Mouse (Mus musculus) bone marrow, adult 2 months (tissue): ENCODE data around the gene Ccni. TPM values are rescaled to one million over a fixed set of nuclear protein-coding genes. Genes with fewer than 3 reads are reported as not detected.
A peak's percentile ranks its signal among the peaks of the same experiment; 100 is the strongest.

Experiments
- H3K27ac ChIP-seq: fragments of 200-500 bp; 2 replicates; pipeline ENCODE4 v1.5.1; 2012; ENCODE audit warnings: low read depth, mild to moderate bottlenecking, control low read depth, inconsistent platforms, low read length; ENCODE audit not compliant: control insufficient read depth, poor library complexity, insufficient read depth
- H3K4me1 ChIP-seq: fragments of 200-500 bp; 2 replicates; pipeline ENCODE4 v1.6.1; 2011; ENCODE audit warnings: low read length; ENCODE audit not compliant: control insufficient read depth, insufficient read depth
- H3K4me3 ChIP-seq: fragments of 200-500 bp; replicated peaks from 2 replicates; pipeline ENCODE3; 2011; ENCODE audit warnings: mild to moderate bottlenecking, low read depth, low read length, control low read depth; ENCODE audit not compliant: control insufficient read depth
- CTCF ChIP-seq: fragments of 200-500 bp; IDR thresholded peaks from 2 replicates; pipeline ENCODE4 v1.5.1; 2011; ENCODE audit warnings: low read length, control low read depth; ENCODE audit not compliant: control insufficient read depth, insufficient read depth
- POLR2A ChIP-seq: fragments of 200-500 bp; IDR thresholded peaks from 2 replicates; pipeline ENCODE4 v1.6.1; 2011; ENCODE audit warnings: low read depth, mild to moderate bottlenecking, control low read depth, low read length, borderline replicate concordance; ENCODE audit not compliant: control insufficient read depth
- WGBS: fragments of 180-500 bp; shearing (Covaris S2); methylation state at CpG from one replicate; pipeline ENCODE4 v1.1.7; 2018; 5-methylcytosine and 5-hydroxymethylcytosine counted together
- polyA plus RNA-seq: library from polyadenylated mRNA; stranded (reverse); fragments of >200 nt; gene quantifications from 2 replicates; pipeline ENCODE4 v1.2.4, GENCODE M21; 2011; ENCODE audit warnings: low replicate concordance; ENCODE audit not compliant: missing spikeins, insufficient read depth, insufficient read length

The Ccni gene
- polyA plus RNA-seq, result 73.8 and 76.8 TPM in 2 replicates

DNA sequence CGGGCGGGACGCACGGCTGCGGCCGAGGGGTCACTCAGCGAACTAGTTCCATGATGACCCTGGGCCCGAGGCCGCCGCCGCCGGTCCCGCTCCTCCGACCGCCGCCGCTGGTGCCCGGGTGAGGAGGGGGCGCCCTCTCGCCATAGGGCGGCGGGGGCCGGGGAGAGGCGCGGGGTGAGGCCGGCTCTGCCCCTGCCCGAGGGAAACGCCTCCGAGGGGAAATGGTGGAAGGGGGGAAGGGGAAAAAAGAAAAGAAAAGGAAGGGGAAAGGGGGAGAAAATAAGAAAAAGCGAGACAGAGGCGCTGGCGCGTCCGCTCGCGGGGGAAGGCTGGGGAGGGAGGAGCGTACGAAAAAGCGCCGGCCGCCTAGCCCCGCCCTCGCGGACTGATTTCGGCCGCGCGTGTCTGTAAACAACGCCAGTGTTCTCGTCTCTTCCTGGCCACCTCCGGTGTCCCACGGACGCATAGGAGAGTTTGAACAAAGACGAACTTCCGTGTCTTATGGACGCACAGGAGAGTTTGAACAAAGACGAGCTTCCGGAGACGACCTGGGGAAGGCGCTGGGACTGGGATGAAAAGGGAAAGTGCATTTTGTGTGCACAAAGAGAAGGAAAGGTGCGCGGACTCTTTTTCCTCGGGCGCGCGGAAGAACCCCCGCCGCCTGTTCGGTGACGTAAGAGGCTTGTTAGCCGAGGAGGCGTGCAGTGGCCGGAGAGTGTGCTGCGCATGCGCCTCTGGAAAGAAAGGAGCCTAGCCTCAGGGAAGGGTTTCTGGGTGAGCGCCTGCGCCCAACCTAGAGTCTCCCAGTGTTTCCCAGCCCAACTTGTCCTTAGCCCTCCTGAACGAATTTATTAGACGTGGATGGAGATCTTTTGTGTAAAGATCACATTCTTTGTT is at the start of gene Ccni, which contains the start of gene 2010109A12Rik:
Gene Ccni, minus strand, starts transcription at position 387 of the 897 bp plus-strand sequence.
Gene 2010109A12Rik, plus strand, starts transcription at position 410 of the 897 bp plus-strand sequence.
- TF ChIP-seq CTCF (no peak), POLR2A (peak; percentile 80)
- Histone ChIP-seq H3K4me1 (no peaks in the 10 kb centered on the region), H3K4me3 (peak within 1 kb of the TSS; percentile 98), H3K27ac (peak within 1 kb of the TSS; percentile 99)
- under 1% methylated on average over 79 of the region's 79 CpGs for WGBS

DNA sequence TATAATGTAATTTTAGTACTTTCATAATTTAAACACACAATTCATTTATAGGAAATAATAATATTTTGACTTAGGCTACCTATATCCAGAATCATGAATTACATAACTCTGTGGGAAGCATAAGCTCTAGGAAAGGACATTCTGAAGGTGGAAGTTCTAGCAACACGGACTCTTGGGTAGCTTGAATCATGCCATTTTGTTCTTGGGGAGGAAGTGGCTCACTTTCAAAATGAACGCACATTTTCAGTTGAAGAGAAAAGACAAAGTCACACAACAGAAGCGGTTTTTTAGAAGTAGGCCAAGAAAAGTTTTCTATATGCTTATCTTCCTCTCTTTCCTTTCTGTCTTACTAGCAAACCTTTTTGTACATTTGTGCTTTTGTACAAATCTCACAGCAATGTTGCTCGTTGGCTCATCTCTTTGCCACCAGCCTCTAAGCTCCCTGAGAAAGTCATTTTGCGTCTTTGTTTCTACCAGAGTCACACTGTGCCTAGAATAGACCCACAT is 49.5 kb upstream of the Ccni start:
- Histone ChIP-seq H3K4me3 (no peak overlapping the region), H3K27ac (no peak overlapping the region), H3K4me1 (no peaks in the 10 kb centered on the region; the same call in 1 of the 2 replicates)
- WGBS, result 71% methylated on average over 5 of the region's 5 CpGs
- TF ChIP-seq CTCF, result no peak
- TF ChIP-seq POLR2A, result no peak

DNA sequence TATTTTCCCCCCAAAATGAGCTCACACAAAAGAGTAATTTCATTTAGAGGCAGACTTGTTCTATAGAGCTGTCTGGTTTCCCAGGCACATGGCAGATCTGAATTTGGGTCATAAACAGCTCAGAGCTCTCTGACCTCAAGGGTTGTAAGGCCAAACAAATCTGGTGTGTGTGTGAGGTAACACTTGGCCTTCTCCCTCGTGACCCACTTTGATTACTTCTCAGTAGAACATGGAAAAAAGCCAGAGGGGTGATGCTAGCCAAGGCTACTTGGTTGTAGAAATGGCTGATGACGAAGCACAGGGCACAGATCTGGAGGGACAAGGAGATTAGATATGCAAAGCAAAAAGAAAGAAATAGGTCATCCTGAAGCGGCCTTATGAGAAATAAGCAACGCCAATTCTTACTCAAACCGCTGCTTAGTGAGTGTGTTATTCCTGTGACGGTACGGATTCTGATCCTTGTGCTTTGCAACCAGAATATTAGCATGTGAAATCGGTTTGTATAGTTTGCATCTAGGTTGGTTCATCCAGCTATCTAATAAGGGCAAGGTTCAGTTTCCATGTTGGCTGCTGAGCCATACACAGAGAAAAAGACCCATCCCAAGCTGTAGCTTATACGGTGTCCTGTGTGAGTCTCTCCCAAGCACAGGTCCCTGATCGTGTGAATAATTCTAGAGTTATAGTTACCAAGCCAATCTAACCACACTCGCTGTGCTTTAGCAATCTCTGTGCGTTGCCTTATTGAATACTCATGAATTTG is 44.9 kb upstream of the Ccni start:
- TF ChIP-seq POLR2A, result no peak
- 81% methylated on average over 12 of the region's 12 CpGs for WGBS
- H3K4me1 ChIP-seq, result no peaks in the 10 kb centered on the region; the same call in 1 of the 2 replicates
- H3K4me3 ChIP-seq, result no peak overlapping the region
- H3K27ac ChIP-seq, result no peak overlapping the region

DNA sequence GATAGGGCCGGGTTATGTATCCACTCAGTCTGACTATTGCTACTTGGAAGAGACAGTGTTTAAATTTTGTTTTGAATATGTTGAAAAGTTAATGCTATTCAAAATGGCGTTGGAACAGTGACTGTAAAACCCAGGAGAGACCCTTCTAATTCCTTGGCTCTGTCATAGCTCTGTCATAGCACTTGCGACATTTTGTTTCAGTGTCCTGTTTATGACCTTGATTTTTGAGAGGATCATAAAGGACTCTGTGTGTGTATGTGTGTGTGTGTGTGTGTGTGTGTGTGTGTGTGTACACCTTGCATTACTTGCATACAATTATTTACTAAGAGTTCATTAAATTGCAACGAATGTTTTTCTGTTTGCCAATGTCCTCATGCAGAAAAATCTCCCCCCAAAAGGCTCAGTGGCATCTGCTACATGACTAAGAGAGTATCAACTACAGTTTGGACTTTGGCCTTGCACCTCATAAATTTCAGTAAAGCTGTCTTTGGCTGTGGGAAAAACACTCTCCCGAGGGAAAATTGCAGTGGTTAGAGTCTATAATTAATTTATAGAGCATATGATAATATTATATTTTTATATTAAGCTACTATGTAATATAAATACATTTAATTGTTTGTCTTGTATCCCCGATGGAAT is 43.8 kb upstream of the Ccni start:
- H3K4me1 ChIP-seq, result no peaks in the 10 kb centered on the region; the same call in 1 of the 2 replicates
- H3K27ac ChIP-seq, result no peak overlapping the region
- TF ChIP-seq POLR2A, result no peak
- TF ChIP-seq CTCF, result no peak
- 79% methylated on average over 6 of the region's 6 CpGs for WGBS
- no peak overlapping the region for H3K4me3 ChIP-seq

DNA sequence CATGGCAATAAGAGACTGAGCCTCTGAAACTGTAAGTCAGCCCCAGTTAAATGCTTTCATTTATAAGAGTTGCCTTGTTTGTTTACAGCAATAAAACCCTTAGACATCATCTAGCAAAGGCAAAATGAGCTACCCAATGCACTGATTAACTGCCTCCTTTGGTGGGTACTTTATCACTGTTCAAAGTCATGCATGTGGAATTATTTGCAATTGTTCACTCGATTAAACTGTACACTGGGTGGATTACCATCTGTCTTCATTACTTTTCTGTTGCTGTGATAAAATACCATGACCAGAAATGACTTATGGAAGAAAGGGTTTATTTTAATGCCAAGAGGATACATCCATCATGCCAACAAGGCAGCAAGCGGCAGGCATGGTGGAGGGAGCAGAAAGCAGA is 39.0 kb upstream of the Ccni start:
- Histone ChIP-seq H3K27ac (no peak overlapping the region), H3K4me3 (no peak overlapping the region), H3K4me1 (peaks cover 1% of the 10 kb centered on the region; the same call in 1 of the 2 replicates)
- TF ChIP-seq CTCF (no peak), POLR2A (no peak)
- WGBS, result 35% methylated on average over 2 of the region's 2 CpGs

DNA sequence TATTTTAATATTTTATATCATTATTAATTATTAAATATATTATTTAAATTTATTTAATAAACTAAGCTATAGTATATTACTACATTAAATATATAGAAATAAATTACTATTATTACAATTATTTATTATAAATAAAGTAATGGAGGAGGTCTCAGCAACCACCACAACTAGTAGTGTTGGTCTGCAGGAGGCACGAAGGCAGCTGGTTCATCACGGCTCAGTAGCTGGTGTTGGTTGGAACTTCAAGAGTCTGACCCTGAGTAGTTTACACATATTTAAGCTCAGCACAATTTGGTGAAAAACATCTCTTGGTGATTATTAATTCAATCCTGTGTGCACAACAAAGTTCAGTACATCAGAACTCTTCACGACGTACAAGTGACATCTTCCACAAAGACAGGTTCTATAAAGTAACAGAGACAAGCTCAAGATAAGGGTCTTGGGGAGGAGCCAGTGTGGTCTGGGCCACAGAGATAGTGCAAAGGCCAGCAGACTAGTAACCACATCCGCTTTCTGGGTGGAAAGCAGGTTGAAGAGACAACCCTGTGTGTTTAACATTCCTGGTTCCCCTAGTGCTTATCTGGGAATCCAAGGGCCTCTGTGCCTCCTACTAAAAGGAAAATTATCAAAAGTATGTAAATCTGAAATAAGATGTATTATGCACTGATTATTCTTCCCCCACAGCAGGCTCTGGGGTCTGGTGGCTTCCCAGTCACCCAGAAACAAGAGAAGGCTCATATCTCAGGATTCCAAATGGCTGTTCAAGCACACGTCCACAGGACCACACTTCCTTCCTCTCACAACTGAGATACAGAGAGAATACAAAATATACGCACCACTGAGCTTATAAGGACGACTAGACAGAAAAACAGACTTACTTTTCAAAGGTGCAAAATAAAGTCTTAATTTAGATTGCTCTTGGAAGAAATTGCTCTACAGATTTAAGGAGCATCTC is 33.6 kb upstream of the Ccni start:
- 13% methylated on average over 8 of the region's 8 CpGs for WGBS
- peaks cover 1% of the 10 kb centered on the region; the same call in 1 of the 2 replicates for H3K4me1 ChIP-seq

DNA sequence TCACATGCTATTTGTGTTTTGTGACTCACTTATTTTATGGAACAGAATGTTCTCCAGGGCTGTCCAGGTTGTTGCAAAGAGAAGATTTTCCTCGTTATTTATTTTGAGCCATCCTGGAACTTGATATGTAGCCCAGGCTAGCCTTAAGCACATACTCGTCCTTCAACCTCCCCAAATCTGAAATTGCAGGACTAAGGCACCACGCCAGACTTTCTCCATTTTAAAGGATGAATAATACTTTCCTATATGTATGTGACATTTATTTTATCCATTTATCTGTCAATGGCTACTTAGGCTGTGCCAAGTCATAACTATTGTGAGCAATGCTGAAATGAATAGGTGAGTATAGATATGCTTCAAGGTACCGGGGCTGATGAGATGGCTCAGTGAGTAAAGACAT is 30.2 kb upstream of the Ccni start:
- WGBS, result 80% methylated on average over 4 of the region's 4 CpGs
- peaks cover 1% of the 10 kb centered on the region; the same call in 1 of the 2 replicates for H3K4me1 ChIP-seq

More for the DNA sequence above, 33.6 kb upstream of the Ccni start:
- Histone ChIP-seq H3K27ac (peak overlapping the region; percentile 51; the same call in 1 of the 2 replicates), H3K4me3 (no peak overlapping the region)
- TF ChIP-seq CTCF, result no peak
- no peak for TF ChIP-seq POLR2A

More for the DNA sequence above, 30.2 kb upstream of the Ccni start:
- no peak overlapping the region for H3K27ac ChIP-seq
- no peak overlapping the region for H3K4me3 ChIP-seq
- TF ChIP-seq POLR2A, result no peak
- TF ChIP-seq CTCF, result no peak
